Mouse (Mus musculus) cerebellum, adult 2 months (tissue): Measurements from ENCODE around the gene Cldn22. TPM values are rescaled to one million over a fixed set of nuclear protein-coding genes. Genes with fewer than 3 reads are reported as not detected.

ENCODE experiments used
- DNase-seq, 2 experiments: peaks; one replicate each; pipeline ENCODE4 v3.0.0; 2021
- H3K27ac ChIP-seq: fragments of 200-500 bp; 2 replicates; pipeline ENCODE4 v1.5.1; 2012; ENCODE audit warnings: low read length, control low read depth, inconsistent platforms; ENCODE audit not compliant: insufficient read depth
- H3K27me3 ChIP-seq: fragments of 200-500 bp; 2 replicates; pipeline ENCODE4 v1.6.1; 2012; ENCODE audit warnings: inconsistent platforms, mild to moderate bottlenecking, low read length, moderate library complexity; ENCODE audit not compliant: control insufficient read depth, insufficient read depth
- H3K4me1 ChIP-seq: fragments of 200-500 bp; 2 replicates; pipeline ENCODE4 v1.6.1; 2011; ENCODE audit warnings: low read length; ENCODE audit not compliant: control insufficient read depth, insufficient read depth
- H3K4me3 ChIP-seq: fragments of 200-500 bp; replicated peaks from 2 replicates; pipeline ENCODE3; 2011; ENCODE audit warnings: mild to moderate bottlenecking, low read depth, low read length, control low read depth; ENCODE audit not compliant: insufficient read depth
- CTCF ChIP-seq: fragments of 200-500 bp; IDR thresholded peaks from 2 replicates; pipeline ENCODE4 v1.5.1; 2011; ENCODE audit warnings: low read depth, mild to moderate bottlenecking, control low read depth, low read length, moderate library complexity, borderline replicate concordance; ENCODE audit not compliant: insufficient read depth
- POLR2A ChIP-seq: fragments of 200-500 bp; IDR thresholded peaks from 2 replicates; pipeline ENCODE4 v1.6.1; 2011; ENCODE audit warnings: low read length, control low read depth, borderline replicate concordance; ENCODE audit not compliant: insufficient read depth
- WGBS: fragments of 180-500 bp; shearing (Covaris S2); methylation state at CpG from one replicate; pipeline ENCODE4 v1.1.7; 2018; 5-methylcytosine and 5-hydroxymethylcytosine counted together
- polyA plus RNA-seq: library from polyadenylated mRNA; depleted of rRNA; stranded (reverse); fragments of >200 nt; gene quantifications from 2 replicates; pipeline ENCODE4 v1.2.3, GENCODE M21; 2012; rRNA removed

The Cldn22 gene
- 0.11 and 0.22 TPM in 2 replicates for polyA plus RNA-seq

DNA sequence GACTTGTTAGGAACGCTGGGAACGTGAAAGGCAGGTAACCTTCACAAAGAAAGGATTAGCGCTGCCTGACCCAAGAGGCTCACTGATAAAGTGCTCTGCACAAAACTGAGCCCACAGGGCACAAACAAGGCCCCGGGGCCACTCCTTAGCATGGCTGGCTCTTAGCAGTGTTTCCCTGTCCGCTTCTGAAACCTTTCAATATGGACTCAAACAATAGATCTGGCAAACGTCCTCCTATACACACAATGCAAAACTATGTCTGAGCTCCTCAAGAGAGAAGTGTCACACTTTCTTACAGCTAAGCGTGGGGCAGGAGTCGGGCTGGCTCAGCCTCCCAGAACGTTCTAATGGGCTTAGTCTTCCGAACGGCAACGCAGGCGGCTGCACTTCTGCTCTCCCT is at the start of gene Cldn22:
Gene Cldn22, plus strand, starts transcription at position 301 of the 400 bp plus-strand sequence.
- Histone ChIP-seq H3K27me3 (no peaks in the 10 kb centered on the region), H3K27ac (no peak within 1 kb of the TSS), H3K4me1 (no peaks in the 10 kb centered on the region), H3K4me3 (no peak within 1 kb of the TSS)
- WGBS = 65% methylated on average over 13 of the region's 13 CpGs
- DNase-seq = no peak
- no peak for TF ChIP-seq CTCF
- no peak for TF ChIP-seq POLR2A

DNA sequence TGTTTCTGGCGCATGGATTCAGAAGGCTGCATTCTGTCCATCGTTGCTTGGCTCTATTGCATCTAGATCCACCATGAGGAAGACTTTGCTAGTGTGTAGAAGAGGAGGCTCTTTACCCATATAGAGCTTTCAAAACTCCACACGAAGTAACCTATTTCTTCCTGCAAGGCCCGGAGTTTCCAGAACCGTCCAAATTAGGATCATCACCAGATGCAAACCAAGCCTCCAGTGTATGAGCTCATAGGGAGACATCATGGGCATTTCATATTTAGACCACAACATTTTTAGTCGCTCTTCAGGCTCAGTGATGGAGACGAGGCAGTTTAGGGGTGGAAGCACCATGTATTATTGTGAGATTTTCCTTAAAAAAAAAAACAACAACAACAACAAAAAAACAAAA is 46.9 kb upstream of the Cldn22 start:
- H3K4me3 ChIP-seq = no peak overlapping the region
- H3K4me1 ChIP-seq = no peaks in the 10 kb centered on the region
- no peaks in the 10 kb centered on the region for H3K27me3 ChIP-seq
- WGBS = 93% methylated on average over 7 of the region's 7 CpGs
- H3K27ac ChIP-seq = no peak overlapping the region
- TF ChIP-seq CTCF (no peak), POLR2A (no peak)
- DNase-seq = no peak

GRCm38 (mm10) chr8:47779589-47779988 is 44.7 kb upstream of the Cldn22 start:
- WGBS = 79% methylated on average over 6 of the region's 6 CpGs
- no peaks in the 10 kb centered on the region for H3K27me3 ChIP-seq
- H3K4me3 ChIP-seq = no peak overlapping the region
- H3K27ac ChIP-seq = no peak overlapping the region
- DNase-seq = no peak
- TF ChIP-seq POLR2A (no peak), CTCF (no peak)
- H3K4me1 ChIP-seq = no peaks in the 10 kb centered on the region

DNA sequence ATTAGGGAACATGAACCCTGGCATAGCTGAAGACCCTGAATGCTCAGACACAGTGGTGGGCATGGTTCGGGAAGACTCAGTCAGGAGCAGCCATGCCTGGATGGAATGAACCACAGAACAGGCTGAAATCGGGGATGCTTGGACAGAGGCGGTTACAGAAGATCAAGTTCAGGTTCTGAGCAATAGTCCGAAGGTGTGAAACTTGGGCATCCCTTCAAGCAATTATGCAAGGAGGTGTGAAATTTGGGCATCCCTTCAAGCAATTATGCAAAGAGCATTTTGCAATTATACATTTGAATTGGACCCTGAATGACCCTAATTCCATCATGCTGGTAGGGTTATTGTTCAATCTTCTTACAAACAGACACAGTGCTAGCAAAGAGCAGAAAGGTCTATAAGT is 42.4 kb upstream of the Cldn22 start:
- no peak overlapping the region for H3K4me3 ChIP-seq
- WGBS = 51% methylated on average over 4 of the region's 4 CpGs
- DNase-seq = no peak
- H3K4me1 ChIP-seq = no peaks in the 10 kb centered on the region
- TF ChIP-seq CTCF = no peak
- TF ChIP-seq POLR2A = no peak
- H3K27me3 ChIP-seq = no peaks in the 10 kb centered on the region
- no peak overlapping the region for H3K27ac ChIP-seq

GRCm38 (mm10) chr8:47783544-47783943 is 40.7 kb upstream of the Cldn22 start:
- DNase-seq = no peak
- no peaks in the 10 kb centered on the region for H3K4me1 ChIP-seq
- 96% methylated on average over 2 of the region's 2 CpGs for WGBS

GRCm38 (mm10) chr8:47783944-47784343 is 40.3 kb upstream of the Cldn22 start:
- TF ChIP-seq CTCF = no peak
- TF ChIP-seq POLR2A = no peak
- no peak overlapping the region for H3K27ac ChIP-seq
- no peaks in the 10 kb centered on the region for H3K27me3 ChIP-seq
- DNase-seq = no peak
- no peak overlapping the region for H3K4me3 ChIP-seq
- no peaks in the 10 kb centered on the region for H3K4me1 ChIP-seq
- 88% methylated on average over 6 of the region's 6 CpGs for WGBS

More at GRCm38 (mm10) chr8:47783544-47783943, 40.7 kb upstream of the Cldn22 start:
- Histone ChIP-seq H3K4me3 (no peak overlapping the region), H3K27me3 (no peaks in the 10 kb centered on the region), H3K27ac (no peak overlapping the region)
- TF ChIP-seq CTCF = no peak
- TF ChIP-seq POLR2A = no peak

- no peak for TF ChIP-seq POLR2A
- TF ChIP-seq CTCF = no peak
- Histone ChIP-seq H3K27me3 (no peaks in the 10 kb centered on the region), H3K4me3 (no peak overlapping the region), H3K27ac (no peak overlapping the region), H3K4me1 (no peaks in the 10 kb centered on the region)
- WGBS = 68% methylated on average over 7 of the region's 7 CpGs
- DNase-seq = no peak
Measured at GRCm38 (mm10) chr8:47784436-47784835, 39.8 kb upstream of the Cldn22 start.

- Histone ChIP-seq H3K27me3 (no peaks in the 10 kb centered on the region), H3K4me3 (no peak overlapping the region), H3K27ac (no peak overlapping the region), H3K4me1 (no peaks in the 10 kb centered on the region)
- TF ChIP-seq POLR2A = no peak
- TF ChIP-seq CTCF = no peak
- DNase-seq = no peak
- WGBS = 92% methylated on average over 15 of the region's 15 CpGs
Measured at GRCm38 (mm10) chr8:47786323-47786722, 38.0 kb upstream of the Cldn22 start.
